Mouse (Mus musculus): ENCODE measurements around the gene Gm6460. TPM values are rescaled to one million over a fixed set of nuclear protein-coding genes. Genes with fewer than 3 reads are reported as not detected.
"Not testable (repeated sequence)": the region's sequence is repeated elsewhere in the genome, so short reads cannot be mapped to it uniquely, and the experiment has no call there.

Gm6460 gene
- not detected in 2 replicates for polyA plus RNA-seq (2014; fragmentation: Nextera tagmentation; extraction: Ambion mirVana)

DNA sequence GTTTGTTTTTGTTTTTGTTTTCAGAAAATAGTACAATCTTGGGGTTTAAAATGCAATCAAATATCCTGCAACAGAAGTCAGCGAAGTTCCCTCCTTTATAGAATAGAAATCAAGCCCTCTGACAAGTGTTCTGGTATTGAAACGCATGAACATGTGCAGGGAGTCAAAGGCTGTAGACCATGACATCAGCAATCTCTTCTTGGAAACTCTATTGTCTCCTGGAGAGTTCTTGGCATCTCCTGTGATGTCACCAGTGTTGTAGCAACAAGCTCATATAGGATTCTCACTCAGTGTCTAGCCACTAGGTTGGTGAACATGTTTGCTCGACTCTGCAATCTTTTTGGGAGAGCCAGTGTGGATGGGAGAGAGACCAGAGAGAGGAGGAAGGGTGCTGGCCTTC is at the start of gene Gm6460:
Gene Gm6460 (plus strand): TSS at position 301 of the 400 bp plus-strand sequence.
- not testable (repeated sequence) for ATAC-seq (replicated peaks; ENCODE audit: low FRiP score, low TSS enrichment, low read depth); H3K4me2 ChIP-seq (ENCODE audit: low read length); H3K9me3 ChIP-seq (ENCODE audit: control insufficient read depth, low read length); H3K9ac ChIP-seq (ENCODE audit: low read length); H3K36me3 ChIP-seq (ENCODE audit: control insufficient read depth, insufficient read depth, low read length); H3K4me1 ChIP-seq (replicated peaks; ENCODE audit: control insufficient read depth, insufficient read depth, low read length); H3K27me3 ChIP-seq (replicated peaks; ENCODE audit: control insufficient read depth, insufficient read depth, low read length); H3K27ac ChIP-seq (ENCODE audit: low read depth); H3K4me3 ChIP-seq (ENCODE audit: low read depth, low read length); DNase-seq (ENCODE audit: low spot score)
- no CpG with 5 or more reads among the region's 3 CpGs for WGBS

Other genes with a start within 250 kb of the Gm6460 start
- not detected in 2 replicates for gene Gm8897, start 178.5 kb upstream of the Gm6460 start, polyA plus RNA-seq (2014; fragmentation: Nextera tagmentation; extraction: Ambion mirVana)
- gene Gm8906, start 92.2 kb upstream of the Gm6460 start, polyA plus RNA-seq (2014; fragmentation: Nextera tagmentation; extraction: Ambion mirVana): not detected in 2 replicates
- gene Gm8922, start 87.0 kb downstream of the Gm6460 start, polyA plus RNA-seq (2014; fragmentation: Nextera tagmentation; extraction: Ambion mirVana): not detected in 2 replicates
- gene Gm8926, start 175.6 kb downstream of the Gm6460 start, polyA plus RNA-seq (2014; fragmentation: Nextera tagmentation; extraction: Ambion mirVana): not detected in 2 replicates